Mouse (Mus musculus) adipocyte (in vitro differentiated cells): Measurements from ENCODE around the gene Ip6k3.

Experiments used
- DNase-seq: peaks from one replicate; pipeline ENCODE4 v3.0.0-alpha.2; 2016; ENCODE audit warnings: low spot score

Gene Ip6k3

GRCm38 (mm10) chr17:27122701-27123100 lies 44.9 kb downstream of the Ip6k3 start:
- no peak for DNase-seq

- no peak for DNase-seq
Observed at GRCm38 (mm10) chr17:27121781-27122180, 45.8 kb downstream of the Ip6k3 start.

- DNase-seq, result no peak
Observed at GRCm38 (mm10) chr17:27121266-27121665, 46.3 kb downstream of the Ip6k3 start.

- no peak for DNase-seq
Observed at GRCm38 (mm10) chr17:27120561-27121024, 47.0 kb downstream of the Ip6k3 start.

GRCm38 (mm10) chr17:27119954-27120353 lies 47.6 kb downstream of the Ip6k3 start:
- no peak for DNase-seq

- DNase-seq, result no peak
Observed at GRCm38 (mm10) chr17:27119540-27119895, 48.1 kb downstream of the Ip6k3 start.

GRCm38 (mm10) chr17:27118676-27119539 lies 48.7 kb downstream of the Ip6k3 start:
- DNase-seq, result no peak

- DNase-seq, result no peak
Observed at GRCm38 (mm10) chr17:27110072-27110471, 57.5 kb downstream of the Ip6k3 start.

- no peak for DNase-seq
Observed at GRCm38 (mm10) chr17:27107936-27108335, 59.7 kb downstream of the Ip6k3 start.

GRCm38 (mm10) chr17:27106745-27107144 lies 60.9 kb downstream of the Ip6k3 start:
- DNase-seq, result no peak

- DNase-seq, result no peak
Observed at GRCm38 (mm10) chr17:27105698-27106470, 61.7 kb downstream of the Ip6k3 start.

GRCm38 (mm10) chr17:27101675-27102074 lies 65.9 kb downstream of the Ip6k3 start:
- no peak for DNase-seq

GRCm38 (mm10) chr17:27095690-27096089 lies 71.9 kb downstream of the Ip6k3 start:
- DNase-seq, result peak; percentile 18
